ENCODE assay signal across 16 mouse cellular contexts in genomic region chr9:121959966-121960635, GRCm38 (mm10). TPM values are rescaled to one million over a fixed set of nuclear protein-coding genes. Genes with fewer than 3 reads are reported as not detected.
A peak's percentile ranks its signal among the peaks of the same experiment; 100 is the strongest.
DNase-seq lines count a peak whose midpoint lies in the region; ATAC-seq and TF ChIP-seq lines count a peak whose summit lies in the region.
"Had no signal": no experiment of that assay in that cellular context is flagged by ENCODE, and none has a peak within 500 bp of the region (broad histone marks: within the 10 kb centered on the region; RNA-seq: fewer than 3 reads in every experiment).

No protein-coding gene starts in this region.

- 29% methylated on average over 7 of the region's 7 CpGs for WGBS in limb, embryonic 12.5 days
- 37% methylated on average over 7 of the region's 7 CpGs for WGBS in limb, embryonic 10.5 days
- WGBS in embryonic facial prominence, embryonic 10.5 days: 31% methylated on average over 7 of the region's 7 CpGs

- no peak overlapping the region for H3K4me3 ChIP-seq in gastrocnemius, adult 2 months
- no peak overlapping the region for H3K4me3 ChIP-seq in limb, embryonic 12.5 days (replicated peaks)
- no peak overlapping the region for H3K4me3 ChIP-seq in limb, embryonic 10.5 days
- H3K4me3 ChIP-seq in embryonic facial prominence, embryonic 10.5 days: no peak overlapping the region
- H3K4me3 ChIP-seq: liver, embryonic 15.5 days had no signal

- no peak for ATAC-seq in limb, embryonic 12.5 days (ENCODE audit: insufficient number of reproducible peaks, insufficient read depth, low FRiP score, low TSS enrichment, low read depth)
- ATAC-seq: intestine, embryonic 16.5 days had no signal

- H3K4me1 ChIP-seq in limb, embryonic 12.5 days (replicated peaks): peaks cover 6% of the 10 kb centered on the region; the same call in 1 of the 2 replicates
- H3K4me1 ChIP-seq in limb, embryonic 10.5 days: peaks cover 10% of the 10 kb centered on the region
- H3K4me1 ChIP-seq in embryonic facial prominence, embryonic 10.5 days: peaks cover 22% of the 10 kb centered on the region
- H3K4me1 ChIP-seq: liver, embryonic 15.5 days had no signal

- no peak overlapping the region for H3K4me2 ChIP-seq in limb, embryonic 12.5 days
- H3K4me2 ChIP-seq: liver, embryonic 15.5 days had no signal

- H3K9ac ChIP-seq in limb, embryonic 12.5 days (replicated peaks): no peak overlapping the region
- H3K9ac ChIP-seq: liver, embryonic 15.5 days had no signal

- no peaks in the 10 kb centered on the region for H3K27me3 ChIP-seq in limb, embryonic 12.5 days
- H3K27me3 ChIP-seq in limb, embryonic 10.5 days (ENCODE audit: low read depth, poor library complexity, severe bottlenecking): no peaks in the 10 kb centered on the region
- H3K27me3 ChIP-seq in embryonic facial prominence, embryonic 10.5 days (replicated peaks; ENCODE audit: low read depth, poor library complexity, severe bottlenecking): no peaks in the 10 kb centered on the region
- H3K27me3 ChIP-seq: liver, embryonic 15.5 days had no signal

- no peak for DNase-seq in gastrocnemius, adult 2 months
- no peak for DNase-seq in gastrocnemius, adult 8-10 months (ENCODE audit: low spot score in 2 of 2)
- no peak for DNase-seq in limb, embryonic 10.5 days (ENCODE audit: low spot score)
- DNase-seq in embryonic facial prominence, embryonic 10.5 days (ENCODE audit: low spot score): no peak
- peak; percentile 32 for DNase-seq in retina, postnatal 1 day
- DNase-seq in spleen, adult 18-20 months: no peak
- DNase-seq in lung, postnatal 14 days: no peak
- DNase-seq: cerebellum, adult 11 months; kidney, postnatal 36 days had no signal

- H3K36me3 ChIP-seq in limb, embryonic 12.5 days: no peaks in the 10 kb centered on the region
- H3K36me3 ChIP-seq in limb, embryonic 10.5 days: no peaks in the 10 kb centered on the region
- no peaks in the 10 kb centered on the region for H3K36me3 ChIP-seq in embryonic facial prominence, embryonic 10.5 days (replicated peaks)
- H3K36me3 ChIP-seq: liver, embryonic 15.5 days had no signal

- no peak for TF ChIP-seq CTCF in gastrocnemius, adult 2 months (IDR thresholded peaks at IDR 0.05)

- intact Hi-C loops in gastrocnemius, adult 2 months (cut with DNase I): no loop called here

- no peaks in the 10 kb centered on the region for H3K9me3 ChIP-seq in limb, embryonic 12.5 days
- H3K9me3 ChIP-seq in limb, embryonic 10.5 days (replicated peaks): no peaks in the 10 kb centered on the region
- H3K9me3 ChIP-seq in embryonic facial prominence, embryonic 10.5 days: no peaks in the 10 kb centered on the region
- H3K9me3 ChIP-seq: liver, embryonic 15.5 days had no signal

- peak overlapping the region; percentile 73 for H3K27ac ChIP-seq in gastrocnemius, adult 2 months
- H3K27ac ChIP-seq in limb, embryonic 12.5 days: peak overlapping the region; percentile 1; the same call in 1 of the 2 replicates
- no peak overlapping the region for H3K27ac ChIP-seq in limb, embryonic 10.5 days
- H3K27ac ChIP-seq in embryonic facial prominence, embryonic 10.5 days (replicated peaks): peak overlapping the region; percentile 49; the same call in 1 of the 2 replicates
- H3K27ac ChIP-seq: liver, embryonic 15.5 days had no signal

RNA-seq across cellular contexts. Expression of gene Fam198a, which starts 9.3 kb away (rescaled TPM):
- total RNA-seq in gastrocnemius, adult 2 months (2021): 1 to 10 TPM in 1 of 2 experiments, under 1 TPM in 1; 0.97 to 1.6 TPM
- under 1 TPM; 0.31 to 0.94 (median 0.60) TPM for total RNA-seq in gastrocnemius, adult 8-10 months (2022)
- polyA plus RNA-seq in limb, embryonic 12.5 days (2016; fragmentation: Nextera tagmentation; extraction: Ambion mirVana): 1.6 and 1.8 TPM in 2 replicates
- polyA plus RNA-seq in limb, embryonic 10.5 days (2016; fragmentation: Nextera tagmentation; extraction: Ambion mirVana): 0.40 and 0.65 TPM in 2 replicates
- polyA plus RNA-seq in embryonic facial prominence, embryonic 10.5 days (2016; fragmentation: Nextera tagmentation; extraction: Ambion mirVana): 0.37 and 0.53 TPM in 2 replicates
- total RNA-seq: granulocyte monocyte progenitor cell, adult 5-6 weeks had no signal

RNA-seq across cellular contexts. Expression of gene Pomgnt2, which starts 36.8 kb away (rescaled TPM):
- 10 to 100 TPM; 14.9 to 16.7 TPM for total RNA-seq in gastrocnemius, adult 2 months (2021)
- 10 to 100 TPM; 14.1 to 17.8 (median 16.4) TPM for total RNA-seq in gastrocnemius, adult 8-10 months (2022)
- 10.4 and 11.2 TPM in 2 replicates for polyA plus RNA-seq in limb, embryonic 12.5 days (2016; fragmentation: Nextera tagmentation; extraction: Ambion mirVana)
- polyA plus RNA-seq in limb, embryonic 10.5 days (2016; fragmentation: Nextera tagmentation; extraction: Ambion mirVana): 11.5 and 12.5 TPM in 2 replicates
- polyA plus RNA-seq in embryonic facial prominence, embryonic 10.5 days (2016; fragmentation: Nextera tagmentation; extraction: Ambion mirVana): 13.5 and 13.9 TPM in 2 replicates

RNA-seq across cellular contexts. Expression of gene Cyp8b1, which starts 44.0 kb away (rescaled TPM):
- not detected for total RNA-seq in gastrocnemius, adult 2 months (2021)
- not detected for total RNA-seq in gastrocnemius, adult 8-10 months (2022)
- polyA plus RNA-seq in limb, embryonic 12.5 days (2016; fragmentation: Nextera tagmentation; extraction: Ambion mirVana): not detected in 2 replicates
- polyA plus RNA-seq in limb, embryonic 10.5 days (2016; fragmentation: Nextera tagmentation; extraction: Ambion mirVana): not detected in 2 replicates
- polyA plus RNA-seq in embryonic facial prominence, embryonic 10.5 days (2016; fragmentation: Nextera tagmentation; extraction: Ambion mirVana): not detected in 2 replicates
- total RNA-seq: granulocyte monocyte progenitor cell, adult 5-6 weeks; left cerebral cortex, adult 18-20 months; megakaryocyte progenitor cell, adult 5-6 weeks had no signal
- polyA plus RNA-seq: frontal cortex, adult 2 months; intestine, embryonic 16.5 days had no signal
